Mouse (Mus musculus): ENCODE measurements at regions not wholly inside any gene's neighbourhood (a gene's known extent, or its start where the extent isn't known, plus 50 kb on each side); places are given as distances from the start of the nearest gene placed in this dataset.
A peak's percentile ranks its signal among the peaks of the same experiment; 100 is the strongest.

- Histone ChIP-seq H3K36me3 (ENCODE audit: control insufficient read depth, insufficient read depth) (no peaks in the 10 kb centered on the region), H3K9me3 (ENCODE audit: control insufficient read depth, low read length) (no peaks in the 10 kb centered on the region), H3K4me3 (replicated peaks; ENCODE audit: low read length) (no peak overlapping the region), H3K4me2 (ENCODE audit: low read length) (no peak overlapping the region), H3K4me1 (replicated peaks; ENCODE audit: control insufficient read depth, insufficient read depth, low read length) (peaks cover 5% of the 10 kb centered on the region), H3K9ac (replicated peaks; ENCODE audit: low read depth, low read length) (no peak overlapping the region), H3K27me3 (replicated peaks; ENCODE audit: control insufficient read depth, insufficient read depth, low read length) (no peaks in the 10 kb centered on the region), H3K27ac (ENCODE audit: low read length) (no peak overlapping the region)
- ATAC-seq: peak; percentile 59
- WGBS: 33% methylated on average over 1 of the region's 1 CpGs
Observed at GRCm38 (mm10) chr5:42461195-42461594, 393.4 kb downstream of the Gm16223 start.

GRCm38 (mm10) chr5:42464814-42465213, 397.1 kb downstream of the Gm16223 start:
- ATAC-seq: 0 out of 2 replicates have a peak, but pooled peaks have one; percentile 33
- Histone ChIP-seq H3K4me1 (replicated peaks; ENCODE audit: control insufficient read depth, insufficient read depth, low read length) (peaks cover 5% of the 10 kb centered on the region), H3K9ac (replicated peaks; ENCODE audit: low read depth, low read length) (no peak overlapping the region), H3K4me2 (ENCODE audit: low read length) (no peak overlapping the region), H3K27me3 (replicated peaks; ENCODE audit: control insufficient read depth, insufficient read depth, low read length) (no peaks in the 10 kb centered on the region), H3K36me3 (ENCODE audit: control insufficient read depth, insufficient read depth) (no peaks in the 10 kb centered on the region), H3K4me3 (replicated peaks; ENCODE audit: low read length) (no peak overlapping the region), H3K9me3 (ENCODE audit: control insufficient read depth, low read length) (no peaks in the 10 kb centered on the region), H3K27ac (ENCODE audit: low read length) (no peak overlapping the region)

- 76% methylated on average over 4 of the region's 4 CpGs for WGBS
- H3K36me3 ChIP-seq (ENCODE audit: control insufficient read depth, insufficient read depth): no peaks in the 10 kb centered on the region
- H3K9ac ChIP-seq (replicated peaks; ENCODE audit: low read depth, low read length): no peak overlapping the region
- no peak overlapping the region for H3K4me3 ChIP-seq (replicated peaks; ENCODE audit: low read length)
- H3K4me2 ChIP-seq (ENCODE audit: low read length): no peak overlapping the region
- no peak overlapping the region for H3K27ac ChIP-seq (ENCODE audit: low read length)
- H3K27me3 ChIP-seq (replicated peaks; ENCODE audit: control insufficient read depth, insufficient read depth, low read length): no peaks in the 10 kb centered on the region
- ATAC-seq: no peak
- H3K9me3 ChIP-seq (ENCODE audit: control insufficient read depth, low read length): no peaks in the 10 kb centered on the region
- H3K4me1 ChIP-seq (replicated peaks; ENCODE audit: control insufficient read depth, insufficient read depth, low read length): no peaks in the 10 kb centered on the region
Observed at GRCm38 (mm10) chr5:42473493-42473892, 405.7 kb downstream of the Gm16223 start.

- no peaks in the 10 kb centered on the region for H3K4me1 ChIP-seq (replicated peaks; ENCODE audit: control insufficient read depth, insufficient read depth, low read length)
- no peak overlapping the region for H3K4me3 ChIP-seq (replicated peaks; ENCODE audit: low read length)
- no peaks in the 10 kb centered on the region for H3K9me3 ChIP-seq (ENCODE audit: control insufficient read depth, low read length)
- H3K9ac ChIP-seq (replicated peaks; ENCODE audit: low read depth, low read length): no peak overlapping the region
- no peak overlapping the region for H3K4me2 ChIP-seq (ENCODE audit: low read length)
- H3K27ac ChIP-seq (ENCODE audit: low read length): no peak overlapping the region
- no peaks in the 10 kb centered on the region for H3K36me3 ChIP-seq (ENCODE audit: control insufficient read depth, insufficient read depth)
- peak; percentile 49; the same call in 1 of the 2 replicates for ATAC-seq
- no peaks in the 10 kb centered on the region for H3K27me3 ChIP-seq (replicated peaks; ENCODE audit: control insufficient read depth, insufficient read depth, low read length)
- WGBS: 62% methylated on average over 11 of the region's 11 CpGs
Observed at GRCm38 (mm10) chr5:42502124-42502801, 434.5 kb downstream of the Gm16223 start.

GRCm38 (mm10) chr5:42502802-42503136, 435.0 kb downstream of the Gm16223 start:
- Histone ChIP-seq H3K27ac (ENCODE audit: low read length) (no peak overlapping the region), H3K36me3 (ENCODE audit: control insufficient read depth, insufficient read depth) (no peaks in the 10 kb centered on the region), H3K27me3 (replicated peaks; ENCODE audit: control insufficient read depth, insufficient read depth, low read length) (no peaks in the 10 kb centered on the region), H3K4me1 (replicated peaks; ENCODE audit: control insufficient read depth, insufficient read depth, low read length) (no peaks in the 10 kb centered on the region), H3K4me2 (ENCODE audit: low read length) (no peak overlapping the region), H3K9ac (replicated peaks; ENCODE audit: low read depth, low read length) (no peak overlapping the region), H3K4me3 (replicated peaks; ENCODE audit: low read length) (no peak overlapping the region), H3K9me3 (ENCODE audit: control insufficient read depth, low read length) (no peaks in the 10 kb centered on the region)
- WGBS: 98% methylated on average over 1 of the region's 1 CpGs
- no peak for ATAC-seq

- Histone ChIP-seq H3K4me3 (replicated peaks; ENCODE audit: low read length) (no peak overlapping the region), H3K27me3 (replicated peaks; ENCODE audit: control insufficient read depth, insufficient read depth, low read length) (no peaks in the 10 kb centered on the region), H3K27ac (ENCODE audit: low read length) (no peak overlapping the region), H3K9ac (replicated peaks; ENCODE audit: low read depth, low read length) (no peak overlapping the region), H3K4me2 (ENCODE audit: low read length) (no peak overlapping the region), H3K36me3 (ENCODE audit: control insufficient read depth, insufficient read depth) (no peaks in the 10 kb centered on the region), H3K9me3 (ENCODE audit: control insufficient read depth, low read length) (no peaks in the 10 kb centered on the region), H3K4me1 (replicated peaks; ENCODE audit: control insufficient read depth, insufficient read depth, low read length) (no peaks in the 10 kb centered on the region)
- WGBS: 56% methylated on average over 5 of the region's 5 CpGs
- ATAC-seq: peak; percentile 78
Observed at GRCm38 (mm10) chr5:42509200-42509599, 441.4 kb downstream of the Gm16223 start.

- Histone ChIP-seq H3K4me2 (ENCODE audit: low read length) (no peak overlapping the region), H3K27me3 (replicated peaks; ENCODE audit: control insufficient read depth, insufficient read depth, low read length) (no peaks in the 10 kb centered on the region), H3K9ac (replicated peaks; ENCODE audit: low read depth, low read length) (no peak overlapping the region), H3K4me1 (replicated peaks; ENCODE audit: control insufficient read depth, insufficient read depth, low read length) (peaks cover 5% of the 10 kb centered on the region), H3K4me3 (replicated peaks; ENCODE audit: low read length) (no peak overlapping the region), H3K36me3 (ENCODE audit: control insufficient read depth, insufficient read depth) (no peaks in the 10 kb centered on the region), H3K9me3 (ENCODE audit: control insufficient read depth, low read length) (no peaks in the 10 kb centered on the region), H3K27ac (ENCODE audit: low read length) (peak overlapping the region; percentile 73)
- ATAC-seq: peak; percentile 96
- 29% methylated on average over 4 of the region's 4 CpGs for WGBS
Observed at GRCm38 (mm10) chr5:42523116-42524113, 455.7 kb downstream of the Gm16223 start.

GRCm38 (mm10) chr5:42525431-42525830, 457.7 kb downstream of the Gm16223 start:
- WGBS: 61% methylated on average over 5 of the region's 5 CpGs
- ATAC-seq: 0 out of 2 replicates have a peak, but pooled peaks have one; percentile 14
- no peaks in the 10 kb centered on the region for H3K36me3 ChIP-seq (ENCODE audit: control insufficient read depth, insufficient read depth)

GRCm38 (mm10) chr5:42560537-42560936, 492.8 kb downstream of the Gm16223 start:
- 55% methylated on average over 2 of the region's 2 CpGs for WGBS
- no peaks in the 10 kb centered on the region for H3K27me3 ChIP-seq (replicated peaks; ENCODE audit: control insufficient read depth, insufficient read depth, low read length)
- no peaks in the 10 kb centered on the region for H3K36me3 ChIP-seq (ENCODE audit: control insufficient read depth, insufficient read depth)
- no peak overlapping the region for H3K4me2 ChIP-seq (ENCODE audit: low read length)
- no peak overlapping the region for H3K9ac ChIP-seq (replicated peaks; ENCODE audit: low read depth, low read length)
- H3K9me3 ChIP-seq (ENCODE audit: control insufficient read depth, low read length): no peaks in the 10 kb centered on the region
- H3K4me1 ChIP-seq (replicated peaks; ENCODE audit: control insufficient read depth, insufficient read depth, low read length): no peaks in the 10 kb centered on the region
- no peak overlapping the region for H3K4me3 ChIP-seq (replicated peaks; ENCODE audit: low read length)
- H3K27ac ChIP-seq (ENCODE audit: low read length): no peak overlapping the region
- no peak for ATAC-seq

More at GRCm38 (mm10) chr5:42525431-42525830, 457.7 kb downstream of the Gm16223 start:
- H3K27ac ChIP-seq (ENCODE audit: low read length): no peak overlapping the region
- H3K9me3 ChIP-seq (ENCODE audit: control insufficient read depth, low read length): no peaks in the 10 kb centered on the region
- H3K9ac ChIP-seq (replicated peaks; ENCODE audit: low read depth, low read length): no peak overlapping the region
- H3K4me3 ChIP-seq (replicated peaks; ENCODE audit: low read length): no peak overlapping the region
- H3K4me2 ChIP-seq (ENCODE audit: low read length): no peak overlapping the region
- H3K27me3 ChIP-seq (replicated peaks; ENCODE audit: control insufficient read depth, insufficient read depth, low read length): no peaks in the 10 kb centered on the region
- peaks cover 5% of the 10 kb centered on the region for H3K4me1 ChIP-seq (replicated peaks; ENCODE audit: control insufficient read depth, insufficient read depth, low read length)
